Mouse (Mus musculus): Measurements from ENCODE around the gene Lrch1. TPM values are rescaled to one million over a fixed set of nuclear protein-coding genes. Genes with fewer than 3 reads are reported as not detected.

Gene Lrch1
- total and polyA plus RNA-seq, 3 experiments = 7.5 to 17.1 (median 14.8) TPM

GRCm38 (mm10) chr14:74792793-74793192, 154.9 kb downstream of the Lrch1 start:
- no peak overlapping the region for H3K27ac ChIP-seq
- H3K4me1 ChIP-seq (ENCODE audit: control insufficient read depth, insufficient read depth, low read length) = peaks cover 2% of the 10 kb centered on the region; the same call in 1 of the 2 replicates
- no peak overlapping the region for H3K4me3 ChIP-seq
- TF ChIP-seq EP300 (IDR thresholded peaks at IDR 0.05; ENCODE audit: insufficient read depth, low read depth, low read length) = no peak
- no peak for TF ChIP-seq CTCF (IDR thresholded peaks at IDR 0.05)
- no peak for TF ChIP-seq POLR2A (IDR thresholded peaks at IDR 0.05; ENCODE audit: insufficient read depth, low read depth, low read length)
- peaks cover 10% of the 10 kb centered on the region for H3K36me3 ChIP-seq (ENCODE audit: control insufficient read depth, insufficient read depth, low read length)
- H3K79me2 ChIP-seq (replicated peaks; ENCODE audit: control insufficient read depth, insufficient read depth, low read length) = no peaks in the 10 kb centered on the region; the same call in 1 of the 2 replicates
- intact Hi-C loops (cut with DNase I) = loop anchor here (2.0 to 5.0 kb wide), 2 partner anchors 45 to 156 kb away; no protein-coding TSS in a partner anchor
- no peaks in the 10 kb centered on the region for H3K27me3 ChIP-seq (ENCODE audit: control insufficient read depth, insufficient read depth, low read length)
- H3K9ac ChIP-seq (ENCODE audit: low read depth, low read length) = no peak overlapping the region
- DNase-seq = no peak
- 77% methylated on average over 6 of the region's 6 CpGs for WGBS

DNA sequence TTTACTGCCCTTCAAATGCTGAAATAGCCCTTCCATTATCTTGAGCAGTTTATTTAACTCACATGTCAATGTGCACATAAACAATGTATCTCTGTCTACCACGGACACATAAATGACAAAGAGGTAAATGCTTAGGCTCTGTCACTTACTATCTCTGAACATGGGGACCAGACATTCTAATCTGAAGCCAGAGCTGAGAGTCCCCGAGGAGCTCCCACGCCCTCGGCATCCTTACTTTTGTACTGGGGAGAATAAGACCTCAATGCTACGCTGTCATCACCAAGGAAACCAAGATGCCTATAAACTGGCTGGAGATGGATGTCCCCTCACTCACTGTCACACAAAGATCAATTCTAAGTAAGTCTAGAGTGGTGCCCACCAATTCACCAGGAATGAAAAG, 157.1 kb downstream of the Lrch1 start:
- Histone ChIP-seq H3K9ac (ENCODE audit: low read depth, low read length) (no peak overlapping the region), H3K27me3 (ENCODE audit: control insufficient read depth, insufficient read depth, low read length) (no peaks in the 10 kb centered on the region), H3K36me3 (ENCODE audit: control insufficient read depth, insufficient read depth, low read length) (peaks cover 10% of the 10 kb centered on the region), H3K4me1 (ENCODE audit: control insufficient read depth, insufficient read depth, low read length) (no peaks in the 10 kb centered on the region), H3K79me2 (replicated peaks; ENCODE audit: control insufficient read depth, insufficient read depth, low read length) (no peaks in the 10 kb centered on the region), H3K27ac (no peak overlapping the region), H3K4me3 (no peak overlapping the region)
- 75% methylated on average over 5 of the region's 5 CpGs for WGBS
- TF ChIP-seq EP300 (IDR thresholded peaks at IDR 0.05; ENCODE audit: insufficient read depth, low read depth, low read length) = no peak
- no peak for TF ChIP-seq CTCF (IDR thresholded peaks at IDR 0.05)
- no peak for TF ChIP-seq POLR2A (IDR thresholded peaks at IDR 0.05; ENCODE audit: insufficient read depth, low read depth, low read length)
- intact Hi-C loops (cut with DNase I) = loop anchor here (5.0 kb wide), 1 partner anchor 47 kb away; no protein-coding TSS in a partner anchor
- DNase-seq = no peak

DNA sequence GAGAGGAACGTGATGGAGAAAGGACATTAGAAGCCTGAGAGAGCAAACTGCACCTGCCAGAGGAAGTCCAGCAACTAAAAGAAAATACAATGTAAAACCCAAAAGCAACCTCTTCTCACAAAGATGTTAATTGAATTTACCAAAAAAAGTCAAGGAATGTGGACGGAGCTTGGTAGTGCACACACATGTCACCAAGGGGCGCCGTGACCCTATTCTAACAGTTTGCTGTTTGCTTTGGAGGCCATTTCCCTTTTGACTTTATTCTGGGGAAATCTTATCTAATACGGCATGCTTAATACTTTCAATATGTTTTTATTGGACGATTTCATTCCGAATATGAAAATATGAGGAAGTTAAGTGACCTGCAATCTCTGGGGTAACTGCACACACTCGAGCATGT, 158.9 kb downstream of the Lrch1 start:
- intact Hi-C loops (cut with DNase I) = loop anchor here (1.0 kb wide), 2 partner anchors 161 to 202 kb away; no protein-coding TSS in a partner anchor
- Histone ChIP-seq H3K36me3 (ENCODE audit: control insufficient read depth, insufficient read depth, low read length) (peaks cover 17% of the 10 kb centered on the region), H3K9ac (ENCODE audit: low read depth, low read length) (no peak overlapping the region), H3K4me3 (no peak overlapping the region), H3K27ac (no peak overlapping the region), H3K79me2 (replicated peaks; ENCODE audit: control insufficient read depth, insufficient read depth, low read length) (no peaks in the 10 kb centered on the region), H3K4me1 (ENCODE audit: control insufficient read depth, insufficient read depth, low read length) (no peaks in the 10 kb centered on the region), H3K27me3 (ENCODE audit: control insufficient read depth, insufficient read depth, low read length) (no peaks in the 10 kb centered on the region)
- TF ChIP-seq CTCF (IDR thresholded peaks at IDR 0.05) = peak; percentile 75
- no peak for TF ChIP-seq POLR2A (IDR thresholded peaks at IDR 0.05; ENCODE audit: insufficient read depth, low read depth, low read length)
- DNase-seq = no peak
- WGBS = 62% methylated on average over 8 of the region's 8 CpGs

DNA sequence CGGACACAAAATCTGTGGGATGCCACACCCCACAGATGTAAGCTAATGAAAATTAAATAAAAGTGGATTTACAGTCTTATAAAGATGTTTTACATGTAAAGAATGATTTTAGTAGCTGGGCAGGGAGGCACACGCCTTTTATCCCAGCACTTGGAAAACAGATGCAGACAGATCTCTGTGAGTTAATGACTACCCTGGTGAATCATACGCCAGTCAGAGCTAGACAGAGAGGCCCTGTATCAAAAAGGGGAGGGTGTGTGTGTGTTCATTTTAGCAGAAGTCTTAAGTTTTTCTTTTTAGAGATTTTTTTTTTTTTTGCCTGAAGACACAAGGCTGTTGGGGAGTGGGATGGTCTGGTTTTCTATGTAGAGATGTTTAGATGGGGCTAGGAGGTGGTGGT, 160.0 kb downstream of the Lrch1 start:
- intact Hi-C loops (cut with DNase I) = loop anchor here (1.0 kb wide), 2 partner anchors 162 to 203 kb away; no protein-coding TSS in a partner anchor
- peaks cover 13% of the 10 kb centered on the region for H3K36me3 ChIP-seq (ENCODE audit: control insufficient read depth, insufficient read depth, low read length)
- DNase-seq = no peak
- no peaks in the 10 kb centered on the region for H3K79me2 ChIP-seq (replicated peaks; ENCODE audit: control insufficient read depth, insufficient read depth, low read length)
- H3K4me3 ChIP-seq = no peak overlapping the region
- no peak for TF ChIP-seq EP300 (IDR thresholded peaks at IDR 0.05; ENCODE audit: insufficient read depth, low read depth, low read length)
- no peak for TF ChIP-seq POLR2A (IDR thresholded peaks at IDR 0.05; ENCODE audit: insufficient read depth, low read depth, low read length)
- no peak for TF ChIP-seq CTCF (IDR thresholded peaks at IDR 0.05)
- no peaks in the 10 kb centered on the region for H3K4me1 ChIP-seq (ENCODE audit: control insufficient read depth, insufficient read depth, low read length)
- no peak overlapping the region for H3K27ac ChIP-seq
- no peaks in the 10 kb centered on the region for H3K27me3 ChIP-seq (ENCODE audit: control insufficient read depth, insufficient read depth, low read length)
- 98% methylated on average over 3 of the region's 3 CpGs for WGBS
- no peak overlapping the region for H3K9ac ChIP-seq (ENCODE audit: low read depth, low read length)

DNA sequence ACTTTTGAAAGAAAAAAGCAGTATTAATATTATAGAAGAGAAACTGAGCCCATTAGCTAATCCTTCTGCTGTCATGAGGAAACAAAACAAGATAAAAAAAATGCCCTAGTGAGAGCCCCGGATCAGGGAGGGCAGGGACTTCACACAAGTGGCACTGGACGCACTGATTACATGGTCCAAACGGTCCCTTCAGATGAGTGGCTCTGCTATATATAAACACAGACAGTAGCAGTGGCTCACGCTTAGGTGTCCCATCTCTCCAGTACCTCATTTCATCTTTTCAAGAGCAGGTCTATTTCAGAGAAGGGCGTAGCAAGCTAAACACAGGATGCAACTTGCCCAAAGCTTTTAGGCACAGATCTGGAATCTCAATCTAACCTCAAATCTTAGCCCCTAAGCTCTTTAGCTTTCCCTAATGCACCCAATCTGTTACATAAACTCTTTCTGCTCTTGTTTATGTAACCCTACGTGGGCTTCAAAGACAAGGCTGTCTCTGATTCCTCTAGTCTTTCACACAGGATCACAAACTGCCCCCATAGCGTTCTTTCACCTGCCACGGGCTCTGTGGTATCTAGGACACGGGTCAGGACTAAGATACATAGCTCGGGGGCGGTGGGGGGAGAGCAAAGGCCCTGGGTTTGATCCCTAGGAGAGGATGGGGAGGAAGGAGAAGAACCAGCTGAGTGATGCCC, 163.3 kb downstream of the Lrch1 start:
- DNase-seq = no peak
- H3K79me2 ChIP-seq (replicated peaks; ENCODE audit: control insufficient read depth, insufficient read depth, low read length) = no peaks in the 10 kb centered on the region
- no peak for TF ChIP-seq CTCF (IDR thresholded peaks at IDR 0.05)
- no peak for TF ChIP-seq EP300 (IDR thresholded peaks at IDR 0.05; ENCODE audit: insufficient read depth, low read depth, low read length)
- no peak for TF ChIP-seq POLR2A (IDR thresholded peaks at IDR 0.05; ENCODE audit: insufficient read depth, low read depth, low read length)
- H3K9ac ChIP-seq (ENCODE audit: low read depth, low read length) = no peak overlapping the region
- intact Hi-C loops (cut with DNase I) = no loop called here
- H3K4me3 ChIP-seq = no peak overlapping the region
- no peak overlapping the region for H3K27ac ChIP-seq
- peaks cover 12% of the 10 kb centered on the region for H3K36me3 ChIP-seq (ENCODE audit: control insufficient read depth, insufficient read depth, low read length)
- WGBS = 77% methylated on average over 11 of the region's 11 CpGs
- no peaks in the 10 kb centered on the region for H3K4me1 ChIP-seq (ENCODE audit: control insufficient read depth, insufficient read depth, low read length)
- H3K27me3 ChIP-seq (ENCODE audit: control insufficient read depth, insufficient read depth, low read length) = no peaks in the 10 kb centered on the region

- Histone ChIP-seq H3K4me1 (ENCODE audit: control insufficient read depth, insufficient read depth, low read length) (no peaks in the 10 kb centered on the region), H3K4me3 (no peak overlapping the region), H3K9ac (ENCODE audit: low read depth, low read length) (no peak overlapping the region), H3K79me2 (replicated peaks; ENCODE audit: control insufficient read depth, insufficient read depth, low read length) (no peaks in the 10 kb centered on the region), H3K36me3 (ENCODE audit: control insufficient read depth, insufficient read depth, low read length) (0 out of 2 replicates have a peak, but pooled peaks cover 2% of the 10 kb centered on the region), H3K27me3 (ENCODE audit: control insufficient read depth, insufficient read depth, low read length) (no peaks in the 10 kb centered on the region), H3K27ac (no peak overlapping the region)
- intact Hi-C loops (cut with DNase I) = no loop called here
- 74% methylated on average over 10 of the region's 10 CpGs for WGBS
- DNase-seq = no peak
- no peak for TF ChIP-seq CTCF (IDR thresholded peaks at IDR 0.05)
- no peak for TF ChIP-seq EP300 (IDR thresholded peaks at IDR 0.05; ENCODE audit: insufficient read depth, low read depth, low read length)
- TF ChIP-seq POLR2A (IDR thresholded peaks at IDR 0.05; ENCODE audit: insufficient read depth, low read depth, low read length) = no peak
These were observed 173.5 kb downstream of the Lrch1 start for GRCm38 (mm10) chr14:74774046-74774619.
